Mouse (Mus musculus): Measurements from ENCODE around the gene Slc44a1. TPM values are rescaled to one million over a fixed set of nuclear protein-coding genes. Genes with fewer than 3 reads are reported as not detected.
A peak's percentile ranks its signal among the peaks of the same experiment; 100 is the strongest.

Gene Slc44a1
- polyA plus RNA-seq, 1 experiment, result 13.9 TPM

GRCm38 (mm10) chr4:53623711-53624110 lies 183.5 kb downstream of the Slc44a1 start:
- DNase-seq (ENCODE audit: low read depth), result peak; percentile 60
- no peak for TF ChIP-seq POLR2A (IDR thresholded peaks at IDR 0.05; ENCODE audit: borderline replicate concordance, extremely low read depth, insufficient read depth, insufficient read length, poor library complexity, severe bottlenecking)
- TF ChIP-seq CTCF (IDR thresholded peaks at IDR 0.05; ENCODE audit: borderline replicate concordance, extremely low read depth, insufficient read depth, insufficient read length), result no peak

DNA sequence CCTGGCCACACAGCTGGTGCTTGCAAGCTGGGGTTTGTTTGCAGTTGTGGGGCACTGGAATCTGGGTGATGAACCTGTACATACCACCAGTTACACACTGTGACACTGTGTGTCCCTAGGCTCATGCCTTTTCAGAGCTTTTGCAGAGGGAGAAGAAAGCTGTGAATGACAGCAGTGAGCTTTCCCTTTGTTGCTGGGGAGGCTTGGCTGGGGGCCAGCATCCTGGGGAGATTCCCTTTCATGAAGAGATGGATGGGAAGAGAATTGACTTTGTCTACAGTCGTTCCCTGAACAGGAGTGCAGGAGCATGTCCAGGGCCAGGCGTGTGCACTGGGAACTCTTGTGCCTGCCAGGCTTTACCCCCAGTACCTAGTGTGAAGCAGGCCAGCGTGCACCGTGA lies 184.6 kb downstream of the Slc44a1 start:
- DNase-seq (ENCODE audit: low read depth), result peak; percentile 82
- TF ChIP-seq POLR2A (IDR thresholded peaks at IDR 0.05; ENCODE audit: borderline replicate concordance, extremely low read depth, insufficient read depth, insufficient read length, poor library complexity, severe bottlenecking), result no peak
- TF ChIP-seq CTCF (IDR thresholded peaks at IDR 0.05; ENCODE audit: borderline replicate concordance, extremely low read depth, insufficient read depth, insufficient read length), result no peak

GRCm38 (mm10) chr4:53625263-53625662 lies 185.1 kb downstream of the Slc44a1 start:
- no peak for TF ChIP-seq CTCF (IDR thresholded peaks at IDR 0.05; ENCODE audit: borderline replicate concordance, extremely low read depth, insufficient read depth, insufficient read length)
- no peak for TF ChIP-seq POLR2A (IDR thresholded peaks at IDR 0.05; ENCODE audit: borderline replicate concordance, extremely low read depth, insufficient read depth, insufficient read length, poor library complexity, severe bottlenecking)
- no peak for DNase-seq (ENCODE audit: low read depth)

GRCm38 (mm10) chr4:53628924-53629323 lies 188.7 kb downstream of the Slc44a1 start:
- no peak for TF ChIP-seq POLR2A (IDR thresholded peaks at IDR 0.05; ENCODE audit: borderline replicate concordance, extremely low read depth, insufficient read depth, insufficient read length, poor library complexity, severe bottlenecking)
- TF ChIP-seq CTCF (IDR thresholded peaks at IDR 0.05; ENCODE audit: borderline replicate concordance, extremely low read depth, insufficient read depth, insufficient read length), result no peak
- DNase-seq (ENCODE audit: low read depth), result no peak

- TF ChIP-seq POLR2A (IDR thresholded peaks at IDR 0.05; ENCODE audit: borderline replicate concordance, extremely low read depth, insufficient read depth, insufficient read length, poor library complexity, severe bottlenecking), result no peak
- TF ChIP-seq CTCF (IDR thresholded peaks at IDR 0.05; ENCODE audit: borderline replicate concordance, extremely low read depth, insufficient read depth, insufficient read length), result no peak
- no peak for DNase-seq (ENCODE audit: low read depth)
These were observed 190.7 kb downstream of the Slc44a1 start for GRCm38 (mm10) chr4:53630963-53631315.

- DNase-seq (ENCODE audit: low read depth), result peak; percentile 93
- TF ChIP-seq CTCF (IDR thresholded peaks at IDR 0.05; ENCODE audit: borderline replicate concordance, extremely low read depth, insufficient read depth, insufficient read length) (peak; percentile 35; the same call in 1 of the 2 replicates), POLR2A (IDR thresholded peaks at IDR 0.05; ENCODE audit: borderline replicate concordance, extremely low read depth, insufficient read depth, insufficient read length, poor library complexity, severe bottlenecking) (peak; percentile 94)
These were observed 191.2 kb downstream of the Slc44a1 start, which contains the start of gene Fsd1l for GRCm38 (mm10) chr4:53631316-53632010. Fsd1l (plus strand) TSS chr4:53631471.

- TF ChIP-seq CTCF (IDR thresholded peaks at IDR 0.05; ENCODE audit: borderline replicate concordance, extremely low read depth, insufficient read depth, insufficient read length), result no peak
- TF ChIP-seq POLR2A (IDR thresholded peaks at IDR 0.05; ENCODE audit: borderline replicate concordance, extremely low read depth, insufficient read depth, insufficient read length, poor library complexity, severe bottlenecking), result no peak
- DNase-seq (ENCODE audit: low read depth), result peak; percentile 74
These were observed 191.8 kb downstream of the Slc44a1 start for GRCm38 (mm10) chr4:53632011-53632349.

GRCm38 (mm10) chr4:53635336-53635735 lies 195.1 kb downstream of the Slc44a1 start:
- peak; percentile 88 for DNase-seq (ENCODE audit: low read depth)
- TF ChIP-seq POLR2A (IDR thresholded peaks at IDR 0.05; ENCODE audit: borderline replicate concordance, extremely low read depth, insufficient read depth, insufficient read length, poor library complexity, severe bottlenecking), result no peak
- TF ChIP-seq CTCF (IDR thresholded peaks at IDR 0.05; ENCODE audit: borderline replicate concordance, extremely low read depth, insufficient read depth, insufficient read length), result no peak

- peak; percentile 92 for DNase-seq (ENCODE audit: low read depth)
- TF ChIP-seq CTCF (IDR thresholded peaks at IDR 0.05; ENCODE audit: borderline replicate concordance, extremely low read depth, insufficient read depth, insufficient read length) (no peak), POLR2A (IDR thresholded peaks at IDR 0.05; ENCODE audit: borderline replicate concordance, extremely low read depth, insufficient read depth, insufficient read length, poor library complexity, severe bottlenecking) (no peak)
These were observed 197.2 kb downstream of the Slc44a1 start for GRCm38 (mm10) chr4:53637269-53637909.

GRCm38 (mm10) chr4:53638549-53639123 lies 198.4 kb downstream of the Slc44a1 start:
- TF ChIP-seq CTCF (IDR thresholded peaks at IDR 0.05; ENCODE audit: borderline replicate concordance, extremely low read depth, insufficient read depth, insufficient read length), result no peak
- TF ChIP-seq POLR2A (IDR thresholded peaks at IDR 0.05; ENCODE audit: borderline replicate concordance, extremely low read depth, insufficient read depth, insufficient read length, poor library complexity, severe bottlenecking), result no peak
- no peak for DNase-seq (ENCODE audit: low read depth)

DNA sequence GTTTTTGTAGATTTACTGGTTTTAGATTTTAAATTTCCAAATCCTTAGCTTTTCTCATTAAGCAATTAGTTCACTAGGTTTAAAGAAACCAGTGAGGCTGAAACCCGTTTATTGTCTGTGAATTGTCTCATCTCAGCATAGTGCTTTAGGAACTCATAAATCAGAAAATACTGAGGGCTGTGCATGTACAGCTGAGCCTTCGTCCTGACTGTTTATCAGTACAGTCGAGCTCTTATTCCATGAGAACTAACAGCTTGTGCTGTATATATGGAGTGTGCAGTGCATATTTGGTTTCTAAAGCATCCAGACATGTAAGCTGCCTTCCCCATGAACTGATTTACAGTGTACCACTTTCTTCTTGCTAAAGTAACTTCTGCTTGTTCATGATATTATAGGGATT lies 217.8 kb downstream of the Slc44a1 start:
- no peak for DNase-seq (ENCODE audit: low read depth)
- TF ChIP-seq POLR2A (IDR thresholded peaks at IDR 0.05; ENCODE audit: borderline replicate concordance, extremely low read depth, insufficient read depth, insufficient read length, poor library complexity, severe bottlenecking), result no peak
- TF ChIP-seq CTCF (IDR thresholded peaks at IDR 0.05; ENCODE audit: borderline replicate concordance, extremely low read depth, insufficient read depth, insufficient read length), result no peak
